Mouse (Mus musculus): ENCODE results near the gene Efna5. TPM values are rescaled to one million over a fixed set of nuclear protein-coding genes. Genes with fewer than 3 reads are reported as not detected.

Efna5 gene
- polyA plus RNA-seq, 1 experiment = 4.1 TPM

GRCm38 (mm10) chr17:62882726-62883475 lies 1.8 kb upstream of the Efna5 start:
- DNase-seq = peak; percentile 69 to 70
- no peaks in the 10 kb centered on the region for H3K4me1 ChIP-seq (ENCODE audit: control insufficient read depth, insufficient read depth, low read length)
- peak overlapping the region; percentile 62 for H3K4me3 ChIP-seq (replicated peaks; ENCODE audit: insufficient read depth, low read depth, low read length)
- under 1% methylated on average over 53 of the region's 53 CpGs for WGBS
- TF ChIP-seq POLR2A (IDR thresholded peaks at IDR 0.05; ENCODE audit: borderline replicate concordance, insufficient read depth, low read length) = no peak
- no peak for TF ChIP-seq CTCF (IDR thresholded peaks at IDR 0.05; ENCODE audit: borderline replicate concordance, insufficient read depth, low read depth, low read length)
- H3K27ac ChIP-seq (ENCODE audit: insufficient read depth, low read length) = no peak overlapping the region
- no peaks in the 10 kb centered on the region for H3K27me3 ChIP-seq (ENCODE audit: control insufficient read depth, insufficient read depth, low read length)

GRCm38 (mm10) chr17:62881791-62882725 lies 941 bp upstream of the Efna5 start:
- WGBS = under 1% methylated on average over 58 of the region's 58 CpGs
- DNase-seq = peak; percentile 31 to 56
- H3K4me3 ChIP-seq (replicated peaks; ENCODE audit: insufficient read depth, low read depth, low read length) = peak overlapping the region; percentile 62
- TF ChIP-seq CTCF (IDR thresholded peaks at IDR 0.05; ENCODE audit: borderline replicate concordance, insufficient read depth, low read depth, low read length) (no peak), POLR2A (IDR thresholded peaks at IDR 0.05; ENCODE audit: borderline replicate concordance, insufficient read depth, low read length) (no peak)
- no peaks in the 10 kb centered on the region for H3K27me3 ChIP-seq (ENCODE audit: control insufficient read depth, insufficient read depth, low read length)
- no peaks in the 10 kb centered on the region for H3K4me1 ChIP-seq (ENCODE audit: control insufficient read depth, insufficient read depth, low read length)
- no peak overlapping the region for H3K27ac ChIP-seq (ENCODE audit: insufficient read depth, low read length)

DNA sequence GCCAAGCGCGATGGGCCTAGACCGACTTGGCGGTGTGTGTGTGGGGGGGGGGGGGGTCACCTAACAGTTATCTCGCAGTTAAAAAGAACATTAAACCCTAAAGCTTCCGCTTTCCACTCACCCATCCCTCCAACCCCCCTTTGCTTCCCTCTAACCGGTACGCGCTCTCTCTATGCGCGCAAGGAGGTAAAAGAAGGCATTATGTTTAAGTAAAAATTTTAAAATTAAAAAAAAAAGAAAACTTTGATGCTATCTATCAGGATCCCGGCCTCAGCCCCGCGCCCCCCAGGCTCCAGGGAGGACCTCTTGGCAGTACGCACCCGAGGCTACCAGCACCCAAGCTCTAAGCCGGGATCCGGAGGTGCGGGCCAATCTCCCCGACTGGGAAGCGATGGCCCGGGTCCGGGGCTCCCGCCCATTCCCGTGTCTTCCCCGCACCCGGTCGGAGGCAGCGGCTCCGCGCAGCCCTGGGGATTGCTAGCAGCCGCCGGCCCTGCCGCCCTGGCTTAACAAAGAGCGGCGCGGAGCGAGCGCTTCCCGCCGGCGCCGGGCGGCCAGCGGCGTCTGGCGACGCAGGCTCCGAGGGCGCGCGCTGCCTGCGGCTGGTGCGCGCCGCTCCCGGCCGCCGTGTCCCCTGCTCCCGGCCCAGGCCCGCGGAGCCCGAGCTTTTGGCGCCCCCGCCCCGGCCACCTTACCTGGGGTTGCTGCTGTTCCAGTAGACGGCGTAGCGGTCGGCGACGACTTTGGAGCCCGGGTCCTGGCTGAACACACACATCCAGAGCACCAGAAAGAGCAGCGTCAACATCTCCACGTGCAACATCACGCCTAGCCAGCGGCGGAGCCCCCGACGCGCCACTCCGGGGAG lies 574 bp downstream of the Efna5 start:
- WGBS = 1% methylated on average over 82 of the region's 82 CpGs
- Histone ChIP-seq H3K4me1 (ENCODE audit: control insufficient read depth, insufficient read depth, low read length) (no peaks in the 10 kb centered on the region), H3K27me3 (ENCODE audit: control insufficient read depth, insufficient read depth, low read length) (no peaks in the 10 kb centered on the region), H3K27ac (ENCODE audit: insufficient read depth, low read length) (no peak overlapping the region), H3K4me3 (replicated peaks; ENCODE audit: insufficient read depth, low read depth, low read length) (peak overlapping the region; percentile 63)
- peak; percentile 26 to 53 for DNase-seq
- TF ChIP-seq POLR2A (IDR thresholded peaks at IDR 0.05; ENCODE audit: borderline replicate concordance, insufficient read depth, low read length) (no peak), CTCF (IDR thresholded peaks at IDR 0.05; ENCODE audit: borderline replicate concordance, insufficient read depth, low read depth, low read length) (no peak)

GRCm38 (mm10) chr17:62879526-62880310 lies 1.4 kb downstream of the Efna5 start:
- Histone ChIP-seq H3K27me3 (ENCODE audit: control insufficient read depth, insufficient read depth, low read length) (no peaks in the 10 kb centered on the region), H3K27ac (ENCODE audit: insufficient read depth, low read length) (no peak overlapping the region), H3K4me1 (ENCODE audit: control insufficient read depth, insufficient read depth, low read length) (no peaks in the 10 kb centered on the region), H3K4me3 (replicated peaks; ENCODE audit: insufficient read depth, low read depth, low read length) (peak overlapping the region; percentile 63)
- peak; percentile 15 to 23 for DNase-seq
- WGBS = under 1% methylated on average over 45 of the region's 45 CpGs
- TF ChIP-seq CTCF (IDR thresholded peaks at IDR 0.05; ENCODE audit: borderline replicate concordance, insufficient read depth, low read depth, low read length) = no peak
- no peak for TF ChIP-seq POLR2A (IDR thresholded peaks at IDR 0.05; ENCODE audit: borderline replicate concordance, insufficient read depth, low read length)

DNA sequence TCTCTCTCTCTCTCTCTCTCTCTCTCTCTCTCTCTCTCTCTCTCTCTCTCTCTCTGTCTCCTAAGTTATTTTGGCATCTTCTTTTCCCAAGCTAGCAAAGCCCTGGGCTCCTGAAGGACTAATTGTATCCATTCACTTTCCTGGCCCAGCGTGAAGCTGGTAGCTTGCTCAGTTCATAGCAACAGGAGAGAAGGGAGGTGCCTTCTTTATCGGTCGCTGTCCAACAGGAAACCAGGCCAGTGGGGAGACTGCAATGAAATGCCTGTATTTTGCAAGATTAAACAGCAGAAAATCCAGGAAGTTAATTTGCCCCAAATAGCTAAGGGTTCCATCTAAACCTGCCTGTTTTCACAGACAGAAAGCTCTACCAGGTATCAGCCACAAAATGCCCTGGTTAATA lies 5.4 kb downstream of the Efna5 start:
- 30% methylated on average over 3 of the region's 3 CpGs for WGBS
- H3K4me3 ChIP-seq (replicated peaks; ENCODE audit: insufficient read depth, low read depth, low read length) = no peak overlapping the region
- DNase-seq = no peak
- no peak for TF ChIP-seq POLR2A (IDR thresholded peaks at IDR 0.05; ENCODE audit: borderline replicate concordance, insufficient read depth, low read length)
- no peak for TF ChIP-seq CTCF (IDR thresholded peaks at IDR 0.05; ENCODE audit: borderline replicate concordance, insufficient read depth, low read depth, low read length)
- no peak overlapping the region for H3K27ac ChIP-seq (ENCODE audit: insufficient read depth, low read length)
- no peaks in the 10 kb centered on the region for H3K27me3 ChIP-seq (ENCODE audit: control insufficient read depth, insufficient read depth, low read length)
- H3K4me1 ChIP-seq (ENCODE audit: control insufficient read depth, insufficient read depth, low read length) = no peaks in the 10 kb centered on the region

- 41% methylated on average over 3 of the region's 3 CpGs for WGBS
- DNase-seq = no peak
- TF ChIP-seq CTCF (IDR thresholded peaks at IDR 0.05; ENCODE audit: borderline replicate concordance, insufficient read depth, low read depth, low read length) (no peak), POLR2A (IDR thresholded peaks at IDR 0.05; ENCODE audit: borderline replicate concordance, insufficient read depth, low read length) (no peak)
- Histone ChIP-seq H3K4me3 (replicated peaks; ENCODE audit: insufficient read depth, low read depth, low read length) (no peak overlapping the region), H3K27me3 (ENCODE audit: control insufficient read depth, insufficient read depth, low read length) (no peaks in the 10 kb centered on the region), H3K4me1 (ENCODE audit: control insufficient read depth, insufficient read depth, low read length) (no peaks in the 10 kb centered on the region), H3K27ac (ENCODE audit: insufficient read depth, low read length) (no peak overlapping the region)
Measured at GRCm38 (mm10) chr17:62871928-62872327, 9.2 kb downstream of the Efna5 start.

All from cerebellum, adult 2 months (tissue).